Mouse (Mus musculus) kidney, adult 11 months (tissue): ENCODE measurements at regions not wholly inside any gene's neighbourhood (a gene's known extent, or its start where the extent isn't known, plus 50 kb on each side); places are given as distances from the start of the nearest gene placed in this dataset.
"Not testable (repeated sequence)": the region's sequence is repeated elsewhere in the genome, so short reads cannot be mapped to it uniquely, and the experiment has no call there.

ENCODE experiments used
- DNase-seq: peaks from one replicate; pipeline ENCODE4 v3.0.0; 2022

- DNase-seq = peak; percentile 9
Measured at GRCm38 (mm10) chr12:90664436-90664835, 73.8 kb downstream of the Dio2 start.

- no peak for DNase-seq
Measured at GRCm38 (mm10) chr12:90645452-90645851, 92.8 kb downstream of the Dio2 start.

- no peak for DNase-seq
Measured at GRCm38 (mm10) chr12:90643891-90644290, 94.3 kb downstream of the Dio2 start.

- no peak for DNase-seq
Measured at GRCm38 (mm10) chr12:90624856-90625255, 113.4 kb downstream of the Dio2 start.

- DNase-seq = no peak
Measured at GRCm38 (mm10) chr12:90623426-90623825, 114.8 kb downstream of the Dio2 start.

GRCm38 (mm10) chr12:90608810-90609209 lies 129.4 kb downstream of the Dio2 start:
- no peak for DNase-seq

- DNase-seq = no peak
Measured at GRCm38 (mm10) chr12:90607894-90608293, 130.3 kb downstream of the Dio2 start.

- no peak for DNase-seq
Measured at GRCm38 (mm10) chr12:90580006-90580405, 158.2 kb downstream of the Dio2 start.

- no peak for DNase-seq
Measured at GRCm38 (mm10) chr12:90576103-90576502, 162.1 kb downstream of the Dio2 start.

GRCm38 (mm10) chr12:90571907-90572306 lies 166.3 kb downstream of the Dio2 start:
- no peak for DNase-seq

- DNase-seq = no peak
Measured at GRCm38 (mm10) chr12:90571506-90571905, 166.7 kb downstream of the Dio2 start.

GRCm38 (mm10) chr12:90566349-90566748 lies 171.9 kb downstream of the Dio2 start:
- DNase-seq = no peak

- no peak for DNase-seq
Measured at GRCm38 (mm10) chr12:90565051-90565450, 173.2 kb downstream of the Dio2 start.

GRCm38 (mm10) chr12:90564594-90564993 lies 173.6 kb downstream of the Dio2 start:
- DNase-seq = not testable (repeated sequence)

- DNase-seq = no peak
Measured at GRCm38 (mm10) chr12:90542361-90542760, 195.9 kb downstream of the Dio2 start.
